Mouse (Mus musculus) lung, embryonic 14.5 days (tissue): ENCODE data around the gene Mad2l2. TPM values are rescaled to one million over a fixed set of nuclear protein-coding genes. Genes with fewer than 3 reads are reported as not detected.

ENCODE experiments used
- ATAC-seq: fragments of 200-750 bp; cut with Nextera tagmentation; 2 replicates; pipeline ENCODE4 v1.8.0; 2017; ENCODE audit warnings: mild to moderate bottlenecking, moderate TSS enrichment, moderate library complexity; ENCODE audit not compliant: insufficient read depth
- DNase-seq: peaks from one replicate; pipeline ENCODE4 v3.0.0-alpha.2; 2015
- H3K27ac ChIP-seq: fragments of 300-500 bp; sonication (generic); 2 replicates; pipeline ENCODE4 v1.5.1; 2014; ENCODE audit warnings: low read depth, mild to moderate bottlenecking, moderate library complexity
- H3K27me3 ChIP-seq: fragments of 300-500 bp; sonication (generic); 2 replicates; pipeline ENCODE4 v1.6.1; 2014; ENCODE audit warnings: low read length, control low read depth; ENCODE audit not compliant: insufficient read depth
- H3K36me3 ChIP-seq: fragments of 300-500 bp; sonication (generic); 2 replicates; pipeline ENCODE4 v1.6.1; 2014; ENCODE audit warnings: control low read depth; ENCODE audit not compliant: insufficient read depth
- H3K4me1 ChIP-seq: fragments of 300-500 bp; sonication (generic); 2 replicates; pipeline ENCODE4 v1.6.1; 2014; ENCODE audit warnings: antibody characterized with exemption, control low read depth; ENCODE audit not compliant: insufficient read depth
- H3K4me2 ChIP-seq: fragments of 300-500 bp; sonication (generic); 2 replicates; pipeline ENCODE4 v1.6.1; 2014; ENCODE audit warnings: mild to moderate bottlenecking
- H3K4me3 ChIP-seq: fragments of 300-500 bp; sonication (generic); 2 replicates; pipeline ENCODE4 v1.5.1; 2014; ENCODE audit warnings: low read depth, low read length
- H3K9ac ChIP-seq: fragments of 300-500 bp; sonication (generic); 2 replicates; pipeline ENCODE4 v1.6.1; 2014
- H3K9me3 ChIP-seq: fragments of 300-500 bp; sonication (generic); 2 replicates; pipeline ENCODE4 v1.6.1; 2016; ENCODE audit warnings: low read depth, low read length, control low read depth
- CTCF ChIP-seq: IDR thresholded peaks from 2 replicates; pipeline ENCODE4 v1.5.1; 2016; ENCODE audit warnings: antibody characterized with exemption, low read depth
- WGBS: fragments of 180-500 bp; shearing (Covaris S2); extraction: QIAGEN DNeasy Blood & Tissue Kit; methylation state at CpG from one replicate; pipeline ENCODE4 v1.1.7; 2014; 5-methylcytosine and 5-hydroxymethylcytosine counted together
- polyA plus RNA-seq: library from polyadenylated mRNA; unstranded; fragments of >200 nt; fragmentation: Nextera tagmentation; extraction: Ambion mirVana; gene quantifications from 2 replicates; pipeline ENCODE4 v1.2.1, GENCODE M21; 2014

Gene Mad2l2
- polyA plus RNA-seq, 1 experiment from 2014 or later, result 61.1 TPM

DNA sequence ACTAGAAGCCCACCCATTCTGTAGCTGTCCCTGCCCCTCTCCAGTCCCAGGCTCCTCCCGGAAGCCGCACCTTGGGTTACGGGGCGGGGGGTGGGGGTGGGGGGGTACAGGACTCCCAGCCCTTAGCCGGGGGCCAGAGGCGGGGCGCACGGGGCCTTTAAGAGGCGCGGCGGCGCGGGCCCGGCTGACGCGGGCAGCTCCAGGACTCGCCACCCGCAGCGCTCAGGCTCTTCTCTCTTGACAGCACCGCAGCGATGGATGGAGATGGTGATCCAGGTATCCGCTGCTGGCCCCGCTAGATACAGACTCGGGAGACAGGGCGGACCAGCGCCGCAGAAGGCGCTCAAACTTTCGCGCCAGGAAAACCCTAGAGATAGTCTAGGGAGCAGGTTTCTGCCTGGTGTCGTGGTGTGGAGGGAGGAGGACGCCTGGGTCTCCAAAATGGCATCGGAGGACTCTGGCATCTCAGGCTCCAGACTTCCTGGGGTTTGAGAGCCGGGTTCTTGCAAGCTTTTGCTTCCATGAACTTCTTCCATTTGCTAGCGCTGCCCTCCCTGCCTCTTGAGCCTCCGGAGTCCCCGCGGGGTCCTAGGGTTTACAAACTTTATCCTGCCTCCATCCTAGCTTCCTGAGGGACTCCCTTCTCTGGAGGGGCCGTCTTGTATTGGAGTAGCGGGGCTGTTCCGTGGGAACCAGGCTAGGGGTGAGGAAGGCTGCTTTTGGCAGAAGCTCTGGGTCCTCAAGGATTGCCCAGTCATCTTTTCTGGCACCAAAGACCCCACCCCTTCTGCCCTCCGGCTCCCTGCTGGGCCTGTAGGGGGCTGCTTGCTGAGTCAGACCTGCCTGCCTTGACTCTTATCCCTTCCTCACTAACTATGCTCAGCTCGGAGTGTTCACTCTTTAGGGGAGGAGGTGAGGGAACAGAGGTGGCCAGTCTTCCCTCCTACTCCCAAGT, 30.5 kb downstream of the Mad2l2 start, which contains the start of the genes Fbxo44 and Fbxo2:
Fbxo44 (minus strand) TSS at position 47 of the 955 bp plus-strand sequence.
Fbxo2 (plus strand) TSS at position 186 of the 955 bp plus-strand sequence.
- H3K4me1 ChIP-seq, result no peaks in the 10 kb centered on the region
- H3K27me3 ChIP-seq, result peaks cover 59% of the 10 kb centered on the region
- H3K4me3 ChIP-seq, result peak within 1 kb of the TSS; percentile 56
- H3K9me3 ChIP-seq, result no peaks in the 10 kb centered on the region
- peak; percentile 76 for ATAC-seq
- no peak for TF ChIP-seq CTCF
- DNase-seq, result peak; percentile 47
- no peaks in the 10 kb centered on the region for H3K36me3 ChIP-seq
- peak within 1 kb of the TSS; percentile 58 for H3K9ac ChIP-seq
- peak within 1 kb of the TSS; percentile 97 for H3K4me2 ChIP-seq
- WGBS, result 1% methylated on average over 43 of the region's 43 CpGs
- peak within 1 kb of the TSS; percentile 52; the same call in 1 of the 2 replicates for H3K27ac ChIP-seq

DNA sequence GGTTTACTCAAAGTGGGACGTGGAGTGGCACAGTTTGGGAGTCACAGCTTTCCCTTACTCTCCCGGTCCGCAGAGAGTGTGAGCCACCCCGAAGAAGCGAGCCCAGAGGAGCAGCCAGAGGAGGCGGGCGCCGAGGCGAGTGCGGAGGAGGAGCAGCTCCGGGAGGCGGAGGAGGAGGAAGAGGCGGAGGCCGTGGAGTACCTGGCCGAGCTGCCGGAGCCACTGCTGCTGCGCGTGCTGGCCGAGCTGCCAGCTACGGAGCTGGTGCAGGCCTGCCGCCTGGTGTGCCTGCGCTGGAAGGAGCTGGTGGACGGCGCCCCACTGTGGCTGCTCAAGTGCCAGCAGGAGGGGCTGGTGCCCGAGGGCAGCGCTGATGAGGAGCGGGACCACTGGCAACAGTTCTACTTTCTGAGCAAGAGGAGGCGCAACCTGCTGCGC, 33.8 kb downstream of the Mad2l2 start:
- H3K4me2 ChIP-seq, result peak overlapping the region; percentile 54
- H3K27me3 ChIP-seq, result peaks cover 75% of the 10 kb centered on the region
- no peak overlapping the region for H3K27ac ChIP-seq
- H3K36me3 ChIP-seq, result no peaks in the 10 kb centered on the region
- H3K9me3 ChIP-seq, result no peaks in the 10 kb centered on the region
- no peaks in the 10 kb centered on the region for H3K4me1 ChIP-seq
- under 1% methylated on average over 29 of the region's 29 CpGs for WGBS
- H3K9ac ChIP-seq, result no peak overlapping the region
- DNase-seq, result peak; percentile 78
- TF ChIP-seq CTCF, result peak; percentile 73
- peak overlapping the region; percentile 22 for H3K4me3 ChIP-seq
- ATAC-seq, result peak; percentile 22; the same call in 1 of the 2 replicates

DNA sequence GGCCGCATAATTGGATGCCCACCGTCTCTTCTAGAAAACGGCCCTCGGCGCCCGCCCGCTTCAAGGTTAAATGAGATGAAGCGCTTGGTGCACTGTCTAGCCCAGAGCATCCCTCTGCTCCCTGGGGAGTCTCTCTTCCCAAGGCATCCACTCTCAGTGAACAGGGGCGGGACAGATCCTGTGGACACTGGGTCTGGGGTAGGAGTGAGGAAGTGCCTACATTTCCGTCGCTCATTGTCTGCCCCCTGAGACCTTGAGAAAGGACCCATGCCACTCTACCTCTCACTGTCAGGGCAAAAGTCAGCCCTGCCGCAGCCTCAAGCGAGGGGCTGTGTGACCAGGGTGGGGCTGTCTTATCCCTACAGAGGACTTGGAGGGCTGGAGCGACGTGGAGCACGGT, 34.3 kb downstream of the Mad2l2 start:
- WGBS, result 1% methylated on average over 16 of the region's 16 CpGs
- peak overlapping the region; percentile 54; the same call in 1 of the 2 replicates for H3K4me2 ChIP-seq
- ATAC-seq, result no peak

DNA sequence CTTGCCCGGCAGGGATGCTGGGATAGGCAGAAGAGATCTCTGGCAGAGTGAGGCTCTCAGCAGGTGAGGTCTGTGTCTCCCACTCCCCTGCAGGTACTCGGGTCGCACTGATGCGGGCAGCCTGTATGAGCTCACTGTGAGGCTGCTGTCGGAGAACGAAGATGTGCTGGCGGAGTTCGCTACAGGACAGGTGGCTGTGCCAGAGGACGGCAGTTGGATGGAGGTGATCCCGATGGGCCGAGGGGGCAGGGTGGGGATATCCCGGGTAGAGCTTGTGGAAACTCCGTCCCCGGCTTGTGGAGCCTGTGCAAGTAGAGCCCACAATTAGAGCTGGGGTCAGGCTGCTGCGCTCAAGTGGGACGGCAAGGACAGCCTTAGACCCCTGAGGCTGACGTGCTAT, 35.4 kb downstream of the Mad2l2 start:
- Histone ChIP-seq H3K36me3 (no peaks in the 10 kb centered on the region), H3K27ac (no peak overlapping the region), H3K9ac (no peak overlapping the region), H3K4me2 (no peak overlapping the region), H3K9me3 (no peaks in the 10 kb centered on the region), H3K4me1 (no peaks in the 10 kb centered on the region), H3K4me3 (no peak overlapping the region), H3K27me3 (peaks cover 72% of the 10 kb centered on the region)
- ATAC-seq, result no peak
- no peak for TF ChIP-seq CTCF
- 10% methylated on average over 17 of the region's 17 CpGs for WGBS
- DNase-seq, result no peak

More for the DNA sequence above, 34.3 kb downstream of the Mad2l2 start:
- TF ChIP-seq CTCF, result no peak
- Histone ChIP-seq H3K4me3 (no peak overlapping the region), H3K4me1 (no peaks in the 10 kb centered on the region), H3K27me3 (peaks cover 77% of the 10 kb centered on the region), H3K9ac (no peak overlapping the region), H3K27ac (no peak overlapping the region), H3K36me3 (no peaks in the 10 kb centered on the region), H3K9me3 (no peaks in the 10 kb centered on the region)
- DNase-seq, result no peak

DNA sequence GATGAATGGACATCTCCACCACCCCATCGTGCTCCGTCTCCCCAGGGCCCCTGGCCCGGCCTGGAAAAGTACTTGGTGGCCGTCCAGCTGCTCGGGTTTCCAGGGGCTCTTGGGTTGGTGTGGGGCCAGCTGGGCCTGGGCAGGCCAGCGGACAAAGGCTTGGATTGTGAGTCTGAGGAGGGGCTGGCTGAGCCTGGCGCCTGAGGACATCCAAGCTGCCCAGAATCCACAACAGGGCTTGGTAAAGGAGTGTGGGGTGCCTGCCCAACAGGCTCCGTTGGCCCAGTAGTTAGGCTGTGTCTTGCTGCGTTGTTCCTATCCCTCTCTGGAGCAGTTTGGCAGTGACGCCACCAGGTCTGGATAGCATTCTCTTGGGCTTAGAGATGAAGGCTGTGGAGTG, 36.2 kb downstream of the Mad2l2 start:
- Histone ChIP-seq H3K4me1 (no peaks in the 10 kb centered on the region), H3K4me2 (peak overlapping the region; percentile 32; the same call in 1 of the 2 replicates), H3K36me3 (no peaks in the 10 kb centered on the region), H3K9me3 (no peaks in the 10 kb centered on the region), H3K4me3 (no peak overlapping the region), H3K27me3 (peaks cover 69% of the 10 kb centered on the region), H3K9ac (no peak overlapping the region), H3K27ac (no peak overlapping the region)
- 5% methylated on average over 10 of the region's 10 CpGs for WGBS
- no peak for DNase-seq
- TF ChIP-seq CTCF, result no peak
- no peak for ATAC-seq

DNA sequence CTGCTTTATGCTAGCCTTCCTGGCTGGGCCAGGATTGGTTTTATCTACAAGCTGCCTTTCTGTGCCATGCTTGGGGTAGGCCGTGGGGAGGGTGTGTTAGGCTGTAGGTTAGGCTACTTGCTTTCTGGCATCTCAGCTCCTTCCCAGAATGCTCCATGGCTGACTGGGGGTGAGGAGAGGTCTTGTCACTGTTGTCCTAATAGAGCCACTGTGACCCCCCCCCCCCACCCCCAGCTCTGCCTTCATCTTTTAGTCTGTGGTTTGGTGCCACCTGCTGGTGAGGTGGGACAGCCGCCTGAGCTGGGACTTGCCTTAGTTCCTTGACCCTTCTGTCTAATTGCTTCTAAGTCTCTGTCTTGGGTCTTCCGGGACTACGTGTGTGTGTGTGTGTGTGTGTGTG, 36.8 kb downstream of the Mad2l2 start:
- Histone ChIP-seq H3K4me1 (no peaks in the 10 kb centered on the region), H3K4me3 (no peak overlapping the region), H3K27ac (no peak overlapping the region), H3K9me3 (no peaks in the 10 kb centered on the region), H3K36me3 (no peaks in the 10 kb centered on the region), H3K27me3 (peaks cover 69% of the 10 kb centered on the region), H3K4me2 (peak overlapping the region; percentile 32; the same call in 1 of the 2 replicates), H3K9ac (no peak overlapping the region)
- TF ChIP-seq CTCF, result peak; percentile 69
- DNase-seq (peak; percentile 75), ATAC-seq (no peak)
- 21% methylated on average over 4 of the region's 4 CpGs for WGBS

DNA sequence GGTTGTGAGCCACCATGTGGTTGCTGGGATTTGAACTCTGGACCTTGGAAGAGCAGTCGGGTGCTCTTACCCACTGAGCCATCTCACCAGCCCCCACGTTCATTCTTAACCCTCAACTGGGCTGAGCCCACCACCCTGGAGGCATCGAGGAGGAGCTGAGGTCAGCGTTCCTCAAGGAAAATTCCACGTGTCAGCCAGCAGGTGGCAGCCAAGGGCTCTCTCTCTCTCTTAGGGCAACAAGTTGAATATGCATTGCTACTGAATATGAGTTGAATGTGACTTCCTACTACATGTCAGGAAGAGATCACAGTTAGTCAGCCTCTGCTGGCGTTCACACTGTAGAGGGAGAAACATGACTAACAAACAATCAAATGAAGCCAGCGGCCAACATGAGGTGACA, 38.1 kb downstream of the Mad2l2 start:
- no peak for ATAC-seq
- Histone ChIP-seq H3K9me3 (no peaks in the 10 kb centered on the region), H3K9ac (no peak overlapping the region), H3K27me3 (peaks cover 70% of the 10 kb centered on the region), H3K4me1 (no peaks in the 10 kb centered on the region), H3K27ac (no peak overlapping the region), H3K36me3 (no peaks in the 10 kb centered on the region), H3K4me3 (no peak overlapping the region), H3K4me2 (no peak overlapping the region)
- peak; percentile 81 for TF ChIP-seq CTCF
- WGBS, result 24% methylated on average over 7 of the region's 7 CpGs
- peak; percentile 75 for DNase-seq
